Mouse (Mus musculus) testis, adult 2 months (tissue): ENCODE results near the gene Xpo4. TPM values are rescaled to one million over a fixed set of nuclear protein-coding genes. Genes with fewer than 3 reads are reported as not detected.

ENCODE experiments used
- H3K27ac ChIP-seq: fragments of 200-500 bp; 2 replicates; pipeline ENCODE4 v1.5.1; 2012; ENCODE audit warnings: low read depth, low read length; ENCODE audit not compliant: control insufficient read depth, insufficient read depth
- H3K27me3 ChIP-seq: fragments of 200-500 bp; 2 replicates; pipeline ENCODE4 v1.6.1; 2012; ENCODE audit warnings: mild to moderate bottlenecking, low read length, moderate library complexity; ENCODE audit not compliant: control insufficient read depth, insufficient read depth
- H3K36me3 ChIP-seq: fragments of 200-500 bp; 2 replicates; pipeline ENCODE4 v1.6.1; 2012; ENCODE audit warnings: mild to moderate bottlenecking, low read length; ENCODE audit not compliant: control insufficient read depth, insufficient read depth
- H3K4me1 ChIP-seq: fragments of 200-500 bp; 2 replicates; pipeline ENCODE4 v1.6.1; 2012; ENCODE audit warnings: low read length; ENCODE audit not compliant: control insufficient read depth, insufficient read depth
- H3K4me3 ChIP-seq: fragments of 200-500 bp; 2 replicates; pipeline ENCODE4 v1.5.1; 2012; ENCODE audit warnings: low read depth, mild to moderate bottlenecking, low read length, moderate library complexity, mixed read lengths; ENCODE audit not compliant: control insufficient read depth
- CTCF ChIP-seq: fragments of 200-500 bp; IDR thresholded peaks from 2 replicates; pipeline ENCODE4 v1.5.1; 2012; ENCODE audit warnings: low read depth, mild to moderate bottlenecking, inconsistent platforms, low read length, moderate library complexity; ENCODE audit not compliant: control insufficient read depth, insufficient read depth, insufficient replicate concordance
- POLR2A ChIP-seq: fragments of 200-500 bp; IDR thresholded peaks from 2 replicates; pipeline ENCODE4 v1.6.1; 2012; ENCODE audit warnings: low read depth, mild to moderate bottlenecking, inconsistent platforms, low read length, moderate library complexity; ENCODE audit not compliant: control insufficient read depth
- polyA plus RNA-seq: library from polyadenylated mRNA; depleted of rRNA; stranded (reverse); fragments of >200 nt; gene quantifications from 2 replicates; pipeline ENCODE4 v1.2.3, GENCODE M21; 2012

Xpo4 gene
- polyA plus RNA-seq, 1 experiment: 14.5 TPM

DNA sequence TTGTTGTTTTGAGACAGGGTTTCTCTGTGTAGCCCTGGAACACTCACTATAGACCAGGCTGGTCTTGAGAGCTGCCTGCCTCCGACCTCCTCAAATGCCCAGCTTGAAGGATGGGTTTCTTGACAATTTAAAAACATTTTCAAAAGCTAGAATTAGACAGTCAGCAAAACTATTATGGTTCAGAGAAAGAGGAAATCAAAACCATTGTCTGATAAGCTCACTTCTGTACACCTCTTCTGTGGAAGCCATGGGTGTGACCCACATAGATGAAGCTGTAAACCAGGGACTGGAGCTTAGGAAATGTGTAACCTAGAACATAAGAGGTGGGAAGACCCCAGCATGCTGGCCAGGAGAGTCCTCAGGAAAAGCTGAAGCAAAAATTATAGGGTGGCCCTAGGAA is 108.3 kb downstream of the Xpo4 start:
- no peak for TF ChIP-seq POLR2A
- no peak for TF ChIP-seq CTCF
- H3K27me3 ChIP-seq: no peaks in the 10 kb centered on the region
- H3K4me3 ChIP-seq: no peak overlapping the region
- no peaks in the 10 kb centered on the region for H3K4me1 ChIP-seq
- H3K27ac ChIP-seq: no peak overlapping the region
- no peaks in the 10 kb centered on the region for H3K36me3 ChIP-seq

DNA sequence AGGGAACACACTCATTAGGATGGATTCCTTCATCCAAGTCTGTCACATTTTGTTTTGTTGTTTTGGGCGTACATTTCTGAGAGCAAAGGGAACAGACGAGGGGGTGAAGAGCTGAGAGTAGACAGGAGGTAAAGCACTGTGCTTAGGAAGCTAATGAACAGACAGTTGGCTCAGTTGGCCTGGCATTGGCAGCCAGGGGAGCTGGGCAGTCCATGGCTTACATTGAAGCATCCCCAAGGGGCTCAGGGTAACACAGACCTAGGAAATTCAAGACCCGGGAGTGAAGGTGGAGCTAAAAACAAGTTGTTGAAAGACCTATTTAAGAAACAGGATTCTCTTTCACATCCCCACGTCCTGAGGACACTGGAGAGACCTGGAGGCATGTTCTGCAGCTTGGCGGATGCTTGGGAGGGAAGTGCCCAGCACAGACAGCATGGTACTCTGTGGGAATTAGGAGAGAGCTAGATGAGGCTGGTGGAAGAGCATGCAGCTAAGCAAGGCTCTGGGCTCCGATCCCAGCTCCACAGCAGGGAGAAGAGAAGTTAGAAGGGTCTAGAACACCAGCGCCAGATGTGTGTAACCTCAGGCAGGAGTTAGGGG is 109.7 kb downstream of the Xpo4 start:
- TF ChIP-seq POLR2A (no peak), CTCF (no peak)
- no peaks in the 10 kb centered on the region for H3K27me3 ChIP-seq
- H3K27ac ChIP-seq: no peak overlapping the region
- no peaks in the 10 kb centered on the region for H3K36me3 ChIP-seq
- no peaks in the 10 kb centered on the region for H3K4me1 ChIP-seq
- H3K4me3 ChIP-seq: no peak overlapping the region

DNA sequence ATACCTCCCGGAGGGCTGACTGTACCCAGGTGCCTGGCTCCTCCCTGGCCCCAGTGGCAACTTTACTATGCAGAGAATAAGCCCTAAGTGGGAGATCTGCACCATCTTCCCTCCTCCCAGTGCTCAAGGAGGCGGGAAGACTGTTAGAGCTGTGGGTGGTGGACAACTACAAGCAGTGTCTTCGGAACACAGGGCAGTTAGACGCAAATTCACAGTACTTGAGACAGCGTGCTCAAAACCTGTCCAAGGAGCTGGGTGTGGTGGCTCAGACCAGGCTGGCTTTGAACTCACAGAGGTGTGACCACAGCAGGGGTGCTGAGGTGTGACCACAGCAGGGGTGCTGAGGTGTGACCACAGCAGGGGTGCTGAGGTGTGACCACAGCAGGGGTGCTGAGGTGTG is 110.8 kb downstream of the Xpo4 start:
- Histone ChIP-seq H3K27ac (no peak overlapping the region), H3K4me3 (no peak overlapping the region), H3K36me3 (no peaks in the 10 kb centered on the region), H3K27me3 (no peaks in the 10 kb centered on the region), H3K4me1 (no peaks in the 10 kb centered on the region)
- no peak for TF ChIP-seq CTCF
- TF ChIP-seq POLR2A: no peak

DNA sequence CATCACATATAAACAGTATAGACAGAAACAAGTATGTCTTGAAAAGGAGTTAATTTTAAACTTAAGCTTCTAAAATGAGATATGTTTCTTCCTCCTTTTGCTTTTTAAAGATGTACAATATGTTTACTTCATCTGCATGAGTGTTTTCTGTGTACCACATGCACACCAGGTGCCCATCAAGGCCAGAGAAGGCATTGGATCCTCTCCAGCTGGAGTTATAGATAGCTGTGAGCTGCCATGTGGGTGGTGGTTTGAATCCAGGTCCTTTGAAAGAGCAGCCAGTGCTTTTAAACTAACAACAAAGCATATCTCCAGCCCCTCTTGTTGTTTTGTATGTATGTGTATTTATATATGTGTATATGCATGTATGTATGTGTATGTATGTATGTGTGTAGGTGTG is 112.3 kb downstream of the Xpo4 start:
- TF ChIP-seq POLR2A (no peak), CTCF (no peak)
- H3K4me1 ChIP-seq: no peaks in the 10 kb centered on the region
- no peak overlapping the region for H3K27ac ChIP-seq
- no peaks in the 10 kb centered on the region for H3K36me3 ChIP-seq
- no peaks in the 10 kb centered on the region for H3K27me3 ChIP-seq
- no peak overlapping the region for H3K4me3 ChIP-seq

DNA sequence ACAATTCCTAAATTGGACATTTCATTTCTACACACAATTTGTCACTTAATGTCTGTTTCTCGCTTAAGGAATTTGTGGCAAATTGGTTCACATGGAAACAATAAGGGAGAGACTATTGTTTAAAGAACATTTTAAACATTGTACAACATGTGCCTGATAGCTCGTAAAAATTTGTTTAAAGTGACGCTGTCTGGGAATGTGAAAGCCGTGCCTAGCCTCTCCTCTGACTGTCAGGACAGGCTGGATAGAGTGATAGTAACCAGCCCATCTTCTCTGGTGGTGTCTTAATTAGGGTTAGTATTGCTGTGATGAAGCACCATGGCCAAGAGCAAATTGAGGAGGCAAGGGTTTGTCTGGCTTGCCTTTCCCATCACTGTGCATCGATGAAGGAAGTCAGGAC is 118.2 kb downstream of the Xpo4 start:
- Histone ChIP-seq H3K4me3 (no peak overlapping the region), H3K27me3 (no peaks in the 10 kb centered on the region), H3K36me3 (no peaks in the 10 kb centered on the region), H3K27ac (no peak overlapping the region), H3K4me1 (peaks cover 8% of the 10 kb centered on the region)
- TF ChIP-seq POLR2A (no peak), CTCF (no peak)

DNA sequence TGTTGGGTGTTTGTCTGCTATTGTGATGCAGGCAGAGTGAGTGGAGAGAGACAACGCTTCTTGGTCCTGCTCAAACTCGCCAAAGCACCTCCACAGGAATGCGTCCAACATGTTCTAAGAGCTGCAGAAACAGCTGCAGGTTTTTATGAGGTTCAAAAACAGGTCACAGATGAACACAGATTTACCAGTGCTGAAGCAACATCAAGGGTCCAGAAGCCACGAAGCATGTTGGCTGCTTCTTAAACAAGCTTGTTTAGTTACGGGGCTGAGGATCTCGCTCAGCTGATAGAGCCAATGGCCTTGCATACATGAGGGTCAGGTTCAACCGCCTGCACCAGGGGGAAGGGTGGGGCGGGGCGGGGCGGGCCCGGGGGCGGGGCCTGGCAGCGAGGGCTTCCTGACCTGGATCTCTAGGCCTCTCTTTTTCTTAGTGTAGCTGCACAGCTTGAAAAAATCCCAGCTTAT is 118.6 kb downstream of the Xpo4 start:
- peaks cover 8% of the 10 kb centered on the region for H3K4me1 ChIP-seq
- no peaks in the 10 kb centered on the region for H3K36me3 ChIP-seq
- H3K27me3 ChIP-seq: no peaks in the 10 kb centered on the region
- H3K4me3 ChIP-seq: no peak overlapping the region
- H3K27ac ChIP-seq: peak overlapping the region; percentile 43; the same call in 1 of the 2 replicates
- TF ChIP-seq POLR2A (no peak), CTCF (no peak)

DNA sequence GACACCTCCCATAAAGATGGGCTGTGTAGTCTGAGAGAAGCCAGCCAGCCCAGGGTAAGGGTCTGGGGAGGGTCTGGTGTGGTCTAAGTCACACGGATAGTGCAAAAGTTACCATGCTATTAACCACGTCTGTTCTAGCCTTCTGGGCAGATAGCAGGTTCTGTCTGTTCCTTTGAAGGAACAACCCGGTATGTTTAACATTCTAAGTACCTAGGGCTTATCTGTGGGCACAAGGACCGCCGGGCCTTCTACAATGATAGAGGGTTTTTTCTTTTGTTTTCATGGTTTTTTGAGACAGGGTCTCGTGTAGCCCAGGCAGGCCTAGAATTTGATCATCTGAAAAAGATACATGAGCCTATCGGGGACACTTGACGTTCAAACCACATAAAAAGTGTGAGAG is 119.1 kb downstream of the Xpo4 start:
- H3K4me3 ChIP-seq: no peak overlapping the region
- H3K27ac ChIP-seq: peak overlapping the region; percentile 43; the same call in 1 of the 2 replicates
- H3K4me1 ChIP-seq: peaks cover 8% of the 10 kb centered on the region
- H3K36me3 ChIP-seq: no peaks in the 10 kb centered on the region
- TF ChIP-seq CTCF (no peak), POLR2A (no peak)
- no peaks in the 10 kb centered on the region for H3K27me3 ChIP-seq

DNA sequence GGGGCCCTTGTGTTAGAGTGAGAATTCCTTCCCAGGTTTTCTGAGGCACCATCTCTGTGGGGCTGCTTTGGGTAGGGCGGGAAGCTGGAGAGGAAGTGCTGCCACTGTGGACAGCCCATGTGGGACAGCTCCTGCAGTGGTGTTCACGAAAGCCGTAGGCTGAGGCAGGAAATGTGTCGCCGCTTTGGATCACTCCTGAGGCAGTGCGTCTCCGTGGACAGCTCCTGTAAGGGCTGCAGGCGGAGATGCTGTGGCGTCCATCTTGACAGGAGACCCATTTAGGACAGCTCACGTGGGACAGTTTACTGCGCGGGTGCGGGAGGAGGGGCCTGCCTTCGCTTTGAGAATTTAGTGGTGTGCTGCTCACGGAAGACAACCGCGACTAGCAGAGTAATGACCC is 119.7 kb downstream of the Xpo4 start:
- H3K27me3 ChIP-seq: no peaks in the 10 kb centered on the region
- TF ChIP-seq POLR2A (no peak), CTCF (no peak)
- peaks cover 8% of the 10 kb centered on the region for H3K4me1 ChIP-seq
- no peaks in the 10 kb centered on the region for H3K36me3 ChIP-seq
- H3K27ac ChIP-seq: no peak overlapping the region
- no peak overlapping the region for H3K4me3 ChIP-seq
